Mouse (Mus musculus) R1 (cell line): ENCODE results near the gene Slc2a5.

Experiments used
- DNase-seq: peaks from one replicate; pipeline ENCODE4 v3.0.0-alpha.2; 2018; ENCODE audit warnings: low read depth, low spot score

Slc2a5 gene

GRCm38 (mm10) chr4:150140346-150140745 lies 21.3 kb downstream of the Slc2a5 start:
- DNase-seq = no peak

DNA sequence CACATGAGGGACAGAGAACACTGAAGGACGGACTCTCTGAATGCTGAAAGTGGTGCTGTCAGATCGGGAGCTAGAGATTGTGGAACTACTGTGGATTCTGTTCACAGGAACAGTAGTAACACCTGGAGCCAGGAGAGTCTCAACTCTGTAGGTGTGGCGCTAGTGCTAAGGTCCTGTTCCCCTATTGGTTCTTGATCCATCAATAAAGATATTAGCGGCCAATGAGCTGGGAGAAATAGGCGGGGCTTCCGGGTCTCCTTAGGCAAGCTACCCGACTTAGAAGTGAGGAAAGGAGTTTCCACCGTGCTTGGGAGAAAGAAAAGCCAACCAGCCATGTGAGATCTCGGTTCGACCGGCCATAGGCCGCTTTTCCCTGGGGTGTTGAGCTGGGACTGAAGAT lies 25.2 kb downstream of the Slc2a5 start:
- DNase-seq = peak; percentile 93

GRCm38 (mm10) chr4:150146286-150146685 lies 27.2 kb downstream of the Slc2a5 start:
- DNase-seq = no peak

DNA sequence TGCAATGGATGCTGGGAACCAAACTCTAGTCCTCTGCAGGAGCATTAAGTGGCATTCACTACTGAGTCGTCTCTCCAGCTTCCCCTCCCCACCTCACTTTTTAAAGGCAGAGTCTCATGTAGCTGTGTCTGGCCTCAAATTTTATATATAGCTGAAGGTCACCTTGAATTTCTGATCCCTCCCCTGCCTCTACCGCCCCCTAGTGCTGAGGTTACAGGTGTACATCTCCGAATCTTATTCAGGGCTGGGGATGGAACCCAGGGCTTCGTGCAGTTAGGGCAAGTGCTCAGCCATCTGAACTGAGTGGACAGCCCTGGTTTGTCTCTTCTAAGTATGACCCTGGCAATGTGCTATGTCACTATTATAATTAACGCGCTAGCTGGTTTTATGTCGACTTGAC lies 32.0 kb downstream of the Slc2a5 start:
- peak; percentile 73 for DNase-seq

DNA sequence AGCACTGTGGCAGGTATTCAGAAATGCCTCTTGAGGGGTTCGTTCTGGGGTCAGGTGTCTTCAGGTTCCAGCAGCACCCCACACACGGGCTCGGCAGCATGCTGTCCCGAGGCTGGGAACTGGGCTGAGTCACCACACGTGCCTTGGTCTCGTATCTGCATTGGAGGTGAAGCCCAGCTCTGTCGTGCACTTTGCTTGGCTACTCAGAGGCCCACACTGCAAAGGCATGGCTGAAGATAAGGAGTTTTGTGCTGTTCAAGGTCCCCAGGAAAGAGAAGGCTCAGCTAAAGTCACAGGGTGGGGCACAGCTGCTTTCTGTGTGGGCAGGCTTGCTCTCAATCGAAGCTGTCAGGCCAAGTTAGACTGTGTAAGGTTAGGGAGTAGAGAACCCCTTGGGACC lies 33.4 kb downstream of the Slc2a5 start:
- no peak for DNase-seq

- DNase-seq = peak; percentile 87
Observed at GRCm38 (mm10) chr4:150155301-150155700, 36.2 kb downstream of the Slc2a5 start.

GRCm38 (mm10) chr4:150155731-150156130 lies 36.6 kb downstream of the Slc2a5 start:
- peak; percentile 96 for DNase-seq

DNA sequence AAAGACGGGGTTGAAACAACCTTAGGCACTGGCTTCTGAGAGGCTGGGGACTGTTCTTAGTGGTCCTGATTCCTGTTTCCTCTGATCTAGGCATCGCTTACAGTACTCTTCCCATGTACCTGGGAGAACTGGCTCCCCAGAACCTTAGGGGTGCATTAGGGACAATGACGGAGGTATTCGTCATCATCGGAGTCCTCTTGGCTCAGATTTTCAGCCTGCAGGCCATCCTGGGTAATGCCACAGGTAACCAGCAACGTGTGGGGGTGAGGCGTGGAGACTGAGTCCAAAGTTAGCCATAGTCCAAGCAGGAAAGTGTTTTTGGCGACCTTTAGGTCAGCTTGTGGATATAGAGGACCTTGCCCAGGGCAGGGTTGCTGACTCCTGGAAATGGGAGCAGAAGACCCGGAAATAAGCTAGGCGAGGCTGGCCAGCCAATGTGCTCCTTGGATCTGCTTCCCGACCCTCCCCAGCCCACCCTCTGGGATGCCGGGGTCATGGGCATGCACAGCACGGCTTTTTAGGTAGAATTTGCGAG lies 38.3 kb downstream of the Slc2a5 start:
- DNase-seq = no peak

GRCm38 (mm10) chr4:150159458-150159857 lies 40.4 kb downstream of the Slc2a5 start:
- no peak for DNase-seq

DNA sequence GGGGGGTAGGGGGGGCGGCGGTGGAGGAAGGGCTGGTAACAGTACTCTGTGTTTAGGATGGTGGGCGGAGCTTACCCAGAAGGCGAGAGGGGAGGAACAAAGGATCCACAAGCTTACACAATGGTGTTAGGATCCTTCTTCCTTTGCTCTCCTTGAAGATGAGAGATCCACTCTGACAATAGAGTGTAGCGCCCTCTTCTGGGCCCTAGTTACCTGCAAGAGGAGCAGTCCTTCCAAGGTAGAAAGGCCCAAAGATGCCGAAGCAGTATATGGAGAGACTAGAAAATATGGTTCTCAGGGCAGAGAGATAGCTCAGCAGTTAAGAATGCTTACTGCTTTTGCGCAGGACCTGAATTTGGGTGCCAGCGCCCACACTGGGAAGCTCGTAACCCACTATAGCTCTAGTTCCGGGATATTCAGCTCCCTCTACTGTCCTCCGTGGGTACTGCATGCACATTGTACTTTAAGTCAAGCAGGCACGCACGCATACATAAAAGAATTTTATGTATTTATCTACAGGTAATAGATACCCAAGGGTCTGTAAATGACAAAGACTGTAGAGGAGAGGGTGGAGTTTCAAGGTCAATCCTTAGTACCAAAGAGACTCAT lies 43.6 kb downstream of the Slc2a5 start:
- DNase-seq = peak; percentile 93

- peak; percentile 81 for DNase-seq
Observed at GRCm38 (mm10) chr4:150164875-150165274, 45.8 kb downstream of the Slc2a5 start.

GRCm38 (mm10) chr4:150168406-150168805 lies 49.3 kb downstream of the Slc2a5 start:
- DNase-seq = peak; percentile 67

- DNase-seq = no peak
Observed at GRCm38 (mm10) chr4:150172107-150172506, 53.0 kb downstream of the Slc2a5 start.

DNA sequence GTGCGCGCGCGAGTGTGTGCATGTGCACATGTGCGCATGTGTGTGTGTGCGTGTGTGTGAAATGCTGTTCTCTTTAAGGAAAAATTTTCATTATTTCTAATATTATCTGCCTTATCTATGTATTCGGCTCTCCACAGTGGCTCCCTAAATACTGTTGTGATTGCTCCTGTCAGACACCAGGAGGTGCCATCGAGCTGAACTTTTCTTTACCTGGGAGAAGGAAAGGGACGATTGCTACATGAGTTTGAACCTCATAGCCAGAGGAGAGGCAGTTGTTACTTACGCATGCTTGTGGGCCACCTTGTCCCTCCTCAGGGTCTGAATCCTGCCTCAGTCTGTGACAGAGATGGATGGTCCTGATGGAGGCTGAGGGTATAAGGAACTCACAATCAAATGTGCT lies 54.2 kb downstream of the Slc2a5 start:
- peak; percentile 91 for DNase-seq

- peak; percentile 72 for DNase-seq
Observed at GRCm38 (mm10) chr4:150174027-150174426, 54.9 kb downstream of the Slc2a5 start.

DNA sequence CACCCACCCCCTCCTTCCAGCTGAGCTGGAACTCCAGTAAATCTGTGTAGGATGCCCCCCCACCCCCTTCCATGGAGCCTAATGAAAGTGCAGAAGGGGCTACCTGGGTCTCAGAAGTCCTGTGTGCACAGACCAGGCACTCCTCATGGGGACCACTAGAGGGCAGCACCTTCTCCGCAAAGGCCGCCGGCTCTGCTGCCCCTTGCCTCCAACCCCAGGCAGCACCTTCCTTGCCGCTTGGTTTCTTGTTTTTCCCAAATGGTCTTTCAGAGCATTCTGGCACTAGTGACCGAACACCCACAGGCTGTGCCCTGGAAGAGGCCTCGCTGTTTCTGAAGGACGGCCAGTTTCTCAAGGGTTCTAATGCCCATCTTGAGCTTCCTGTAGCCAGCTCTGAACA lies 57.5 kb downstream of the Slc2a5 start:
- DNase-seq = peak; percentile 78

DNA sequence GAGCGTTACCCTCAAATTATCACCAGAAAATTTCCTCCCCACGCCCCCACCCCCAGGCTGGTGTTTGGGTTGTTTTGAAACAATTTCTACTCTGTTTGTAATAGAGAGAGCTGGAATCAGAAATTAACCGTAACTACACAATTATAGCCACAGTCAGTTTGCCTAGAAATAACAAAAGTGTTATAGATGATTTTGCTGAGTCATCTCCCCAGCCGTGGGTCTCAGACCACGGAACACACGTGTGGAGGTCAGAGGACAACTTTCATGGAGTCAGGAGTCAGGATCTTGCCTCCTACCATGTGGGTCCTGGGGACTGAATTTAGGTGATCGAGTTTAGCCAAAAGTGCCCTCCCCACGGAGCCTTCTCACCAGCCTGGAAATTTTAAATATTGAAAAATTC lies 58.0 kb downstream of the Slc2a5 start:
- no peak for DNase-seq

GRCm38 (mm10) chr4:150178131-150178530 lies 59.0 kb downstream of the Slc2a5 start:
- DNase-seq = no peak

DNA sequence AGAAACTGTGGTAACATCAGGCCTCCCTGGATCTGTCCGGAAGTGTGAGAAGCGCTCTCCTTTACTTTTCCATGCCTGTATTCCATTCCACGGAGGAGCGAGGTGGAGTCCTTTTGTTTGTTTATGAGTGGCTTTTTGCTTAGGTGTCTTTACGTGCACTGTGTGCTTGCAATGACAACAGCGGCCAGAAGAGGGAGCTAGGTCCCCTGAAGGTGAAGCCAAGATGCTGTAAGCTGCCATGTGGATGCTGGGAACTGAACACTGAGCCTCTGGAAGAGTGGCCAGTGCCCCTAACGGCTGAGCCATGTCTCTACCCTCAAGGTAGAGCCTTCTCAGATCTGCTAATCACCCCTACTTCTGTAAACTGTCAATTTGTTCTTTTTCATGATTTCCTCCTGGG lies 62.2 kb downstream of the Slc2a5 start:
- DNase-seq = no peak

DNA sequence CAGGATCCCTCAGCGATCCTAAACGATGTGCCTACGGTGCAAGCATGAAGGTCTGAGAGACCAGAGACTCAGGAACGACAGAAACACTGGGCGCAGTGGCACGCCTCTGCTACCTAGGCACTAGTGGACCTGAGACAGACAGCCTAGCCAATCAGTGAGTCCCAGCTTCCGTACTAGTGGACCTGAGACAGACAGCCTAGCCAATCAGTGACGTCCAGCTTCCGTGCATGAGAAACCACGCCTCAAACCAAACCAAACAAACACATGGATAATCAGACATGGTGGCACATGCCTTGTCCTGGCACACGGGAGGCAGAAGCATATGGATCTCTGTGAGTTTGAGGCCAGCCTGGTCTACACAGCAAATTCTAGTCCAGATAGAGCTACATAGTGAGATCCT lies 69.2 kb downstream of the Slc2a5 start:
- DNase-seq = peak; percentile 77

DNA sequence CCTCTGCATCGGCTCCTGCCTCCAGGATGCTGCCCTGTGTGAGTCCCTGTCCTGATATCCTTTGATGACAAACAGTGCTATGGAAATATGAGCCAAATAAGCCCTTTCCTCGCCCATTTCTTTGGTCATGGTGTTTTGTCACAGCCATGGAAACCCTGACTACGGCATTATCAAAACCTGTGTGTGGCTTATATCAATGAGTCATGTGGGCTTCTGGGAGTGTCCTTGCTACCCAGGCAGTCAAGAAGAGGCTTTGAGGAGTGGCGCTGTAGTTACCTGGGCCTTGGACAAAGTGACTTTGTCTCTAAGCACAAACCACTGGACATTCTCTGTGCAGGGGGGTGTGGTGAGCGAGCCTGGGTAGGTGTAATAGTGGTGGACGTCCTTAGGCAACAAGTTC lies 73.1 kb downstream of the Slc2a5 start:
- no peak for DNase-seq
